Mouse (Mus musculus) olfactory bulb, adult 2 months (tissue): ENCODE data around the gene Auts2. TPM values are rescaled to one million over a fixed set of nuclear protein-coding genes. Genes with fewer than 3 reads are reported as not detected.
A peak's percentile ranks its signal among the peaks of the same experiment; 100 is the strongest.

Experiments
- H3K27ac ChIP-seq: fragments of 200-500 bp; 2 replicates; pipeline ENCODE4 v1.5.1; 2012; ENCODE audit warnings: low read depth, low read length; ENCODE audit not compliant: insufficient read depth
- H3K4me1 ChIP-seq: fragments of 200-500 bp; 2 replicates; pipeline ENCODE4 v1.6.1; 2012; ENCODE audit warnings: low read length; ENCODE audit not compliant: control insufficient read depth, insufficient read depth
- H3K4me3 ChIP-seq: fragments of 200-500 bp; 2 replicates; pipeline ENCODE4 v1.5.1; 2012; ENCODE audit warnings: mild to moderate bottlenecking, low read depth, low read length, moderate library complexity; ENCODE audit not compliant: insufficient read depth
- CTCF ChIP-seq: fragments of 200-500 bp; IDR thresholded peaks from 2 replicates; pipeline ENCODE4 v1.5.1; 2012; ENCODE audit warnings: low read depth, mild to moderate bottlenecking, low read length, moderate library complexity; ENCODE audit not compliant: insufficient read depth
- POLR2A ChIP-seq: fragments of 200-500 bp; IDR thresholded peaks from 2 replicates; pipeline ENCODE4 v1.6.1; 2012; ENCODE audit warnings: mild to moderate bottlenecking, low read depth, low read length, moderate library complexity; ENCODE audit not compliant: insufficient read depth
- WGBS: fragments of 180-500 bp; shearing (Covaris S2); methylation state at CpG from one replicate; pipeline ENCODE4 v1.1.7; 2018; 5-methylcytosine and 5-hydroxymethylcytosine counted together
- polyA plus RNA-seq: library from polyadenylated mRNA; stranded (reverse); fragments of >200 nt; gene quantifications from 2 replicates; pipeline ENCODE4 v1.2.4, GENCODE M21; 2012; ENCODE audit warnings: low replicate concordance; ENCODE audit not compliant: missing spikeins, insufficient read depth, insufficient read length

Gene Auts2
- polyA plus RNA-seq, 1 experiment: not detected

- WGBS: 49% methylated on average over 8 of the region's 8 CpGs
- TF ChIP-seq POLR2A: no peak
- no peak for TF ChIP-seq CTCF
- Histone ChIP-seq H3K4me3 (no peak overlapping the region), H3K4me1 (peaks cover 4% of the 10 kb centered on the region; the same call in 1 of the 2 replicates), H3K27ac (no peak overlapping the region)
These were observed 459.3 kb downstream of the Auts2 start for GRCm38 (mm10) chr5:132083753-132084326.

DNA sequence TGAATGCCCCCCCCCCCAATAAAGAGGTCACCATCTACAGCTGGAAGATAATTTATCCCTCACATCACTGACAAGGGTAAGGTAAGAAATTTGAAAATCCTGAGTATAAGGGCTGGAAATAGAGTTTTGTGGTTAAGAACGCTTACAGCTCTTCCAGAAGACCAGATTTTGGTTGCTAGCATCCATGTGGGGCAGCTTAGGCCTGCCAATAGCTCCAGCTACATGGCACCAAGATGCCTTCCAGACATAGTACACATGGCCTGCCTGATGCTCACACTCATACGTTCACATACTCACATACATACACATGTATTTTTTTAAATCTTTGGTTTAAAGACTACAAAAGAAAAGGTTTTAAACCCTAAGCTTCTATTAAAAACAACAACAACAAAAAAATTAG lies 467.2 kb downstream of the Auts2 start:
- no peak overlapping the region for H3K27ac ChIP-seq
- peaks cover 17% of the 10 kb centered on the region for H3K4me1 ChIP-seq
- 84% methylated on average over 2 of the region's 2 CpGs for WGBS
- TF ChIP-seq POLR2A (no peak), CTCF (no peak)
- H3K4me3 ChIP-seq: no peak overlapping the region

GRCm38 (mm10) chr5:132074724-132075374 lies 468.3 kb downstream of the Auts2 start:
- peak overlapping the region; percentile 56 for H3K27ac ChIP-seq
- WGBS: 9% methylated on average over 19 of the region's 19 CpGs
- 0 out of 2 replicates have a peak overlapping the region, but pooled peaks have one; percentile 4 for H3K4me3 ChIP-seq
- H3K4me1 ChIP-seq: peaks cover 17% of the 10 kb centered on the region
- TF ChIP-seq CTCF (no peak), POLR2A (no peak)

DNA sequence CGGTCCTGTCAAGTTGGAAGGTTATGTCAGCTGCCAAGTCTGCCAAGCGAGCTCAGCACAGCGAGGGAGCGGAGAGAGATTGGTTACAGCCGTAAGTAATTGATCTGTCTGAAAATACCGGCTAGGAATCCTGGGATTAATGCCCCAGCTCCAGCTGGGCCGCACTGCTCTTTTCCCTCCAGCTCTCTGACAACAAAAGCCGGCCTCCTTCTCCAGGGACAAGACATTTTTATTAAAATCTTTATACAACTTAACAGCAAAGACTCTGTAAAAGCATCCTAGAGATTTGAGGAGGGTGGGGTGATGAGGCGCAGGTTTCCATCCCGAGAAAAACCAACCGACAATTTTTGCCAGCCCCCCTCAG lies 468.8 kb downstream of the Auts2 start:
- H3K4me1 ChIP-seq: peaks cover 17% of the 10 kb centered on the region
- 0 out of 2 replicates have a peak overlapping the region, but pooled peaks have one; percentile 4 for H3K4me3 ChIP-seq
- TF ChIP-seq POLR2A: no peak
- no peak for TF ChIP-seq CTCF
- no peak overlapping the region for H3K27ac ChIP-seq
- WGBS: 11% methylated on average over 11 of the region's 11 CpGs

GRCm38 (mm10) chr5:132073677-132074359 lies 469.3 kb downstream of the Auts2 start:
- Histone ChIP-seq H3K4me3 (no peak overlapping the region), H3K27ac (no peak overlapping the region), H3K4me1 (peaks cover 17% of the 10 kb centered on the region)
- TF ChIP-seq CTCF (no peak), POLR2A (no peak)
- WGBS: 43% methylated on average over 10 of the region's 10 CpGs

- WGBS: 60% methylated on average over 4 of the region's 4 CpGs
- no peak for TF ChIP-seq CTCF
- no peak overlapping the region for H3K4me3 ChIP-seq
- no peak overlapping the region for H3K27ac ChIP-seq
- peaks cover 17% of the 10 kb centered on the region for H3K4me1 ChIP-seq
These were observed 470.8 kb downstream of the Auts2 start for GRCm38 (mm10) chr5:132072356-132072755.

DNA sequence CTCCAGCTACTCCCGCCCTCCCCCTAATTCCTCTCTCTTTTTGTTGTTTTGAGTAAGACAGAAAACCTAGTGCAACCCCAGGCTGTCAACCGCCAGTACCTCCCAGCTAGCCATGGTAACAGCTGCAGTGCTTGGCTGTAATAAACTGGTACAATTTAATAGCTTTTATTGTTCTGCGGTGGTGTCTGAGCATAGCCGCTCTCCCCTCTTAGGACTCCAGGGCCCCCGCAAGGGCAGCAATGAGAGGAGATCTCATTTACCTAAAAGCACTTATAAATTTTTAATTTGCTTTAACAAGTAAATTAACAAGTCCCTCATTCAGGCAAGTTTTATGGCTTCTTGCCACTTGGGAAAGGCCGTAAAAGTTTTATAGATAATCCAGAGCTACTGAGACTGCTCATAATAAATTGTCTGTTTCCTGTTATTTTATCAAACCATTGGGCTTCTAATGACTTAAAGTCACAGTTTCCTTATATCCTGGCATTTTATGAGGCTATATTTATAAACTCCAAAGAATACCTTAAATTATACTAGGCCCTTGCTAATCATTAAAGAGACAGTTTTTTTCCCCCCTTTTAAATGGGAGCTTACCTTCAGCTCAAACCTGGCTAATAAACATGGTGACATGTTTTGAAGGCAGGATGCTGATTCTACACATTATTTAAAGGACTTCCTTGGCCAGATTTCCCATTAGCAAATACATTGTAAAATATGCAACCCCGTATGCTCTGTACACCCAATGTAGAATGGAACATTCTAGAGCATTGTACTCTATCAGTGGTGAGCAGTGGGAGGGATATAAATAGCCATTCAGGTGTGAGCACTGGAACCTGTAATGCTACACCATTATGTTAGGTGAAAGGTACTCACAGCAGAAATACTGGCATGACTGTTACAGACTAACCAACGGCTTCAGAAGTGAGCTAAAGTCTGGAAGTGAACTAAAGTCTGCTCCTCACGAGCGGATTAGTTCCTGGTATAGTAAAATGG lies 475.1 kb downstream of the Auts2 start:
- H3K4me3 ChIP-seq: no peak overlapping the region
- WGBS: 66% methylated on average over 10 of the region's 10 CpGs
- no peak for TF ChIP-seq POLR2A
- peaks cover 4% of the 10 kb centered on the region; the same call in 1 of the 2 replicates for H3K4me1 ChIP-seq
- H3K27ac ChIP-seq: no peak overlapping the region

DNA sequence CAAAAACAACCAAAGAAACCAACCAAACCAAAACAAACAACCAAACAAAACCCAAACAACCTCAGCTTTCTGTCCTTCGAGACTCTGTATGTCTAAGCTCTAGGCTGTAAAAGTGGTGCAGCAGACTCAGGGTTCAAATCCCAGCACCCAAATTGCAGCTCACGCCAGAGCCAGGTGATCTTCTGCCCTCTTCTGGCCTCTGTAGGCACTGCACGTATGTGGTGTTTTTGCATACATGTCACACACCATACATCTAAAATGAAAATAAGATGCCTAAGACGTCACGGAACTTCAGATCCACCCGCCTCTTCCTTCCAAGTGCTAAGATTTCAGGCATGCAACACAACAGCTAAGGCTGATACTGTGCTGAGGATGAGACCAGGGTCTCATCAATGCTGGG lies 483.0 kb downstream of the Auts2 start:
- TF ChIP-seq POLR2A: no peak
- TF ChIP-seq CTCF: no peak
- Histone ChIP-seq H3K4me1 (no peaks in the 10 kb centered on the region), H3K27ac (no peak overlapping the region), H3K4me3 (no peak overlapping the region)
- 93% methylated on average over 6 of the region's 6 CpGs for WGBS

DNA sequence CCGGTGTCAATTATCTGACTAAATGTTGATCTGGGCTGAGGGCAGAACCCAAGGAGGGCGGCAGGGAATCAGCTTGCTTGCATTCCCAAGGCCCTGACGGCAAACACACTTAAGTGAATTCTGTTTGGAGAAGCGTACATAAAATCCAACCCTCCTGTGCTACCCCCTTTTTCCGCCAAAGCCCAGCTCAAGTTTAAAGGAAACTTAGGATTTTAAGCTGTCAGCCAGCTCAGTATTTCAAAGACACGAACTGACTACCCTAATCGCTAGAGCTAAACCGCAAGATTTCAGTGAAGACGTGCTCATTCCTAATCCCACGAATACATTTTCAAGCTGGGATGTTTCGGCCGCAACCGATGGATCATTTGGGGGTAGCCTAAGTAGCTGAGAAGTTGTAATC lies 490.5 kb downstream of the Auts2 start:
- TF ChIP-seq POLR2A (no peak), CTCF (no peak)
- no peak overlapping the region for H3K27ac ChIP-seq
- WGBS: 83% methylated on average over 13 of the region's 13 CpGs
- H3K4me1 ChIP-seq: peaks cover 2% of the 10 kb centered on the region; the same call in 1 of the 2 replicates
- H3K4me3 ChIP-seq: no peak overlapping the region
